In the genomic region with DNA sequence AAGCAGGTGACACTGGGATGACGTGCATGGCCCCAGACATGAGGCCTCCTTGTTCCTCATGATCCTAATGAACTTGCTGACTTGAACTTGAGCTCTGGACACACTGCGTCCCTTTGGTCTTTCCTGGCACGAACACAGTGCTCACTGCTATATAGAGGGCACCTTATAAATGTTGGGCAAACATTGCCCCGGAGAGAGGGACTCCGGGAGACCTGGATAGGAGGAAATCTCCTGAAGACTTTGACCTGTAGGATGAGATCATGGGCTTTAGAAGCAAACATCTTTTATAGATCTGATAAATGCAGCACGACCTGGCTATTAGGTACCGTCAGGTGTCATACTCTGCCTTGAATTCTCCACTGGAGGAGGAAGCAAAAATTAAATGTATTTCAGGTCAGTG, we compare ENCODE assay signal across 24 mouse cellular contexts. TPM values are rescaled to one million over a fixed set of nuclear protein-coding genes. Genes with fewer than 3 reads are reported as not detected.
A peak's percentile ranks its signal among the peaks of the same experiment; 100 is the strongest.
DNase-seq lines count a peak whose midpoint lies in the region; ATAC-seq and TF ChIP-seq lines count a peak whose summit lies in the region.
"Had no signal": no experiment of that assay in that cellular context is flagged by ENCODE, and none has a peak within 500 bp of the region (broad histone marks: within the 10 kb centered on the region; RNA-seq: fewer than 3 reads in every experiment).

No protein-coding gene starts in this region.

- 68% methylated on average over 7 of the region's 7 CpGs for WGBS in intestine, embryonic 15.5 days
- 41% methylated on average over 7 of the region's 7 CpGs for WGBS in intestine, postnatal 0 days
- 93% methylated on average over 7 of the region's 7 CpGs for WGBS in olfactory bulb, adult 2 months

- H3K27ac ChIP-seq in intestine, embryonic 15.5 days, result peak overlapping the region; percentile 74
- peak overlapping the region; percentile 94 for H3K27ac ChIP-seq in intestine, postnatal 0 days (ENCODE audit: low read depth, low read length)
- 0 out of 2 replicates have a peak overlapping the region, but pooled peaks have one; percentile 41 for H3K27ac ChIP-seq in olfactory bulb, adult 2 months (ENCODE audit: insufficient read depth, low read depth, low read length)
- H3K27ac ChIP-seq in gastrocnemius, adult 2 months, result no peak overlapping the region
- H3K27ac ChIP-seq: forebrain, embryonic 10.5 days; forebrain, embryonic 13.5 days; heart, adult 2 months; heart, embryonic 10.5 days; hindbrain, embryonic 10.5 days; hindbrain, embryonic 13.5 days had no signal

- TF ChIP-seq POLR2A in olfactory bulb, adult 2 months (IDR thresholded peaks at IDR 0.05; ENCODE audit: insufficient read depth, low read depth, low read length), result no peak

- H3K9ac ChIP-seq in intestine, embryonic 15.5 days, result no peak overlapping the region
- H3K9ac ChIP-seq in intestine, postnatal 0 days (ENCODE audit: low read depth, low read length), result no peak overlapping the region
- H3K9ac ChIP-seq: forebrain, embryonic 13.5 days; hindbrain, embryonic 13.5 days had no signal

- intact Hi-C loops in gastrocnemius, adult 2 months (cut with DNase I), result no loop called here

- no peak for TF ChIP-seq CTCF in intestine, postnatal 0 days (IDR thresholded peaks at IDR 0.05; ENCODE audit: low read depth)
- no peak for TF ChIP-seq CTCF in olfactory bulb, adult 2 months (IDR thresholded peaks at IDR 0.05; ENCODE audit: insufficient read depth, low read depth, low read length)
- no peak for TF ChIP-seq CTCF in gastrocnemius, adult 2 months (IDR thresholded peaks at IDR 0.05)

- H3K4me1 ChIP-seq in intestine, embryonic 15.5 days (replicated peaks), result peaks cover 15% of the 10 kb centered on the region; the same call in 1 of the 2 replicates
- H3K4me1 ChIP-seq in intestine, postnatal 0 days (replicated peaks; ENCODE audit: control insufficient read depth, insufficient read depth, low read length), result peaks cover 32% of the 10 kb centered on the region
- H3K4me1 ChIP-seq in olfactory bulb, adult 2 months (ENCODE audit: control insufficient read depth, insufficient read depth, low read length), result peaks cover 34% of the 10 kb centered on the region

- no peaks in the 10 kb centered on the region for H3K27me3 ChIP-seq in intestine, embryonic 15.5 days (replicated peaks)
- H3K27me3 ChIP-seq in intestine, postnatal 0 days (replicated peaks; ENCODE audit: control insufficient read depth, insufficient read depth, low read length), result no peaks in the 10 kb centered on the region
- H3K27me3 ChIP-seq: forebrain, embryonic 13.5 days; hindbrain, embryonic 13.5 days had no signal

- H3K4me3 ChIP-seq in intestine, embryonic 15.5 days (replicated peaks), result no peak overlapping the region
- no peak overlapping the region for H3K4me3 ChIP-seq in intestine, postnatal 0 days (ENCODE audit: low read depth, low read length)
- H3K4me3 ChIP-seq in olfactory bulb, adult 2 months (ENCODE audit: insufficient read depth, low read depth, low read length), result no peak overlapping the region
- H3K4me3 ChIP-seq in gastrocnemius, adult 2 months, result no peak overlapping the region
- H3K4me3 ChIP-seq: forebrain, embryonic 10.5 days; forebrain, embryonic 13.5 days; heart, adult 2 months; heart, embryonic 10.5 days; hindbrain, embryonic 10.5 days; hindbrain, embryonic 13.5 days had no signal

- peak; percentile 86 for ATAC-seq in intestine, embryonic 15.5 days
- peak; percentile 96 for ATAC-seq in intestine, postnatal 0 days
- ATAC-seq: CD4-positive, CD25-positive, alpha-beta regulatory T cell, adult 4 months; forebrain, embryonic 13.5 days; forebrain, embryonic 16.5 days; hindbrain, embryonic 16.5 days had no signal

- DNase-seq in gastrocnemius, adult 2 months, result no peak
- no peak for DNase-seq in right cerebral cortex, postnatal 14 days
- DNase-seq in heart, postnatal 4 days, result no peak
- DNase-seq: adrenal gland, adult 8-10 months; adrenal gland, postnatal 25 days; cerebellum, adult 11-12 months; cerebellum, adult 8-10 months; cerebellum, postnatal 10 days; cerebellum, postnatal 36 days; gastrocnemius, postnatal 10 days; gastrocnemius, postnatal 36 days; heart, adult 2 months had no signal

- no peaks in the 10 kb centered on the region for H3K36me3 ChIP-seq in intestine, embryonic 15.5 days
- H3K36me3 ChIP-seq in intestine, postnatal 0 days (ENCODE audit: control insufficient read depth, insufficient read depth), result no peaks in the 10 kb centered on the region
- H3K36me3 ChIP-seq: forebrain, embryonic 10.5 days; heart, embryonic 10.5 days; hindbrain, embryonic 10.5 days; hindbrain, embryonic 13.5 days had no signal

- H3K9me3 ChIP-seq in intestine, embryonic 15.5 days, result no peaks in the 10 kb centered on the region
- H3K9me3 ChIP-seq in intestine, postnatal 0 days (ENCODE audit: control insufficient read depth), result no peaks in the 10 kb centered on the region
- H3K9me3 ChIP-seq: forebrain, embryonic 10.5 days; forebrain, embryonic 13.5 days; heart, embryonic 10.5 days; hindbrain, embryonic 10.5 days; hindbrain, embryonic 13.5 days had no signal

- no peak overlapping the region for H3K4me2 ChIP-seq in intestine, embryonic 15.5 days (replicated peaks)
- H3K4me2 ChIP-seq in intestine, postnatal 0 days (replicated peaks; ENCODE audit: low read depth), result no peak overlapping the region
- H3K4me2 ChIP-seq: forebrain, embryonic 13.5 days; hindbrain, embryonic 13.5 days had no signal

RNA-seq across cellular contexts. Expression of gene Fhdc1, which starts 43.3 kb away (rescaled TPM):
- polyA plus RNA-seq in intestine, embryonic 15.5 days (2015; fragmentation: Nextera tagmentation; extraction: Ambion mirVana), result 6.5 and 7.7 TPM in 2 replicates
- 9.8 and 10.8 TPM in 2 replicates for polyA plus RNA-seq in intestine, postnatal 0 days (2015; fragmentation: Nextera tagmentation; extraction: Ambion mirVana)
- not detected in 2 replicates for polyA plus RNA-seq in olfactory bulb, adult 2 months (2012; ENCODE audit: insufficient read depth, insufficient read length, low replicate concordance, missing spikeins)
- total RNA-seq in gastrocnemius, adult 2 months (2021), result under 1 TPM; 0.14 to 0.15 TPM
- 1 to 10 TPM; 1.0 to 1.3 TPM for total RNA-seq in heart, postnatal 4 days (2021)
- total RNA-seq: granulocyte monocyte progenitor cell, adult 5-6 weeks had no signal
